Mouse (Mus musculus) olfactory bulb, adult 2 months (tissue): Measurements from ENCODE around the gene Drc7. TPM values are rescaled to one million over a fixed set of nuclear protein-coding genes. Genes with fewer than 3 reads are reported as not detected.

Experiments
- H3K27ac ChIP-seq: fragments of 200-500 bp; 2 replicates; pipeline ENCODE4 v1.5.1; 2012; ENCODE audit warnings: low read depth, low read length; ENCODE audit not compliant: insufficient read depth
- H3K4me1 ChIP-seq: fragments of 200-500 bp; 2 replicates; pipeline ENCODE4 v1.6.1; 2012; ENCODE audit warnings: low read length; ENCODE audit not compliant: control insufficient read depth, insufficient read depth
- H3K4me3 ChIP-seq: fragments of 200-500 bp; 2 replicates; pipeline ENCODE4 v1.5.1; 2012; ENCODE audit warnings: mild to moderate bottlenecking, low read depth, low read length, moderate library complexity; ENCODE audit not compliant: insufficient read depth
- CTCF ChIP-seq: fragments of 200-500 bp; IDR thresholded peaks from 2 replicates; pipeline ENCODE4 v1.5.1; 2012; ENCODE audit warnings: low read depth, mild to moderate bottlenecking, low read length, moderate library complexity; ENCODE audit not compliant: insufficient read depth
- POLR2A ChIP-seq: fragments of 200-500 bp; IDR thresholded peaks from 2 replicates; pipeline ENCODE4 v1.6.1; 2012; ENCODE audit warnings: mild to moderate bottlenecking, low read depth, low read length, moderate library complexity; ENCODE audit not compliant: insufficient read depth
- WGBS: fragments of 180-500 bp; shearing (Covaris S2); methylation state at CpG from one replicate; pipeline ENCODE4 v1.1.7; 2018; 5-methylcytosine and 5-hydroxymethylcytosine counted together
- polyA plus RNA-seq: library from polyadenylated mRNA; stranded (reverse); fragments of >200 nt; gene quantifications from 2 replicates; pipeline ENCODE4 v1.2.4, GENCODE M21; 2012; ENCODE audit warnings: low replicate concordance; ENCODE audit not compliant: missing spikeins, insufficient read depth, insufficient read length

The Drc7 gene
- polyA plus RNA-seq = not detected in 2 replicates

DNA sequence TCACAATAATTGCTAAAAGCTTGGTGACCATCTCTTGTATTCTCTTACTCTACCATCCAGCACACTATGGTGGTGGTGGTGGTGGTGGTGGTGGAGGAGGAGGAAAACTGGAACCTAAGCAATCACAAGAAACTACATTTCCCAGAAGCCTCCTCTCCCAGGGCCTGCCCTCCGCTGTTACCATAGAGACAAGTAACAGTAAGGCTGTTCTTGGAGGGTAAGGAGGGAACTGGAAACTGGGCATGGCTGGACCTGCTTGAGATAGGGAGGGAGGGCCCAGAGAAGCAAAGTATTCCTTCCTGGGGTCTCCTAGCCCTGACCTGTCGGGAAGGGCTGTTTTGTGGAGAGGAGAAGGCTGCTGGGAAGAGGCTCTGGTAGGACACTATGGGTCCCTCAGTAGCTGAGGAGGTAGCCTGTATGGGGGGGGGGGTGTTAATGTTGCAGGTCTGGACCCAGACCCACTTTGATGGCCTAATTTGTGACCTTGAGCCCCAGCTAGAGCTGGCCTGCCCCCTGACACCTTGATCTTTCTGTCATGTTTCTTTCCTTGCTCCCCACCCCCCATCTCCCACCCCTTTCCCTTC is at the start of gene Drc7:
Gene Drc7 (plus strand): TSS at position 177 of the 584 bp plus-strand sequence.
- H3K4me1 ChIP-seq = peaks cover 4% of the 10 kb centered on the region
- WGBS = 15% methylated on average over 2 of the region's 2 CpGs
- no peak within 1 kb of the TSS for H3K27ac ChIP-seq
- no peak within 1 kb of the TSS for H3K4me3 ChIP-seq
- no peak for TF ChIP-seq CTCF
- TF ChIP-seq POLR2A = no peak

- Histone ChIP-seq H3K4me1 (peaks cover 10% of the 10 kb centered on the region; the same call in 1 of the 2 replicates), H3K4me3 (no peak overlapping the region), H3K27ac (no peak overlapping the region)
- 68% methylated on average over 15 of the region's 15 CpGs for WGBS
- TF ChIP-seq POLR2A = no peak
- TF ChIP-seq CTCF = no peak
Observed at GRCm38 (mm10) chr8:95012442-95012919, 42.4 kb upstream of the Drc7 start.

DNA sequence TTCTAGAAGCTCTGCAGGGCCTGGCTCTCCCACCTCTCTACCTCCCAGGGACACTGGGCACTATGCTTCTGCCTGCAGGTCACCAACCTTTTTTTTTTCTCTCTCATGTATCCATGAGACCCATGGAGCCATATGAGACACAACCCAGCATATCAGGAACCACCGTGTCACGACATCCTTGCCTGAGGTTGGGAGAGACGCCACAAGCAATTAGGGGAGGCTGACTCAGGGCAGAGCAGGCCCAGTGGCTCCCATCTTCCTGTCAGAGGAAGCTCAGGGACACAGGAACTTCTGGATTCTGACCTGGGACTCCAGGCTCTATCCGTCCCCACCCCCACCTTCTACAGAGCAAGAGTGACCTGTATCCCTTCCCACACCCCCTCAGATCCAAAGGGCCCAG is 39.0 kb upstream of the Drc7 start:
- TF ChIP-seq CTCF = no peak
- TF ChIP-seq POLR2A = no peak
- H3K27ac ChIP-seq = no peak overlapping the region

DNA sequence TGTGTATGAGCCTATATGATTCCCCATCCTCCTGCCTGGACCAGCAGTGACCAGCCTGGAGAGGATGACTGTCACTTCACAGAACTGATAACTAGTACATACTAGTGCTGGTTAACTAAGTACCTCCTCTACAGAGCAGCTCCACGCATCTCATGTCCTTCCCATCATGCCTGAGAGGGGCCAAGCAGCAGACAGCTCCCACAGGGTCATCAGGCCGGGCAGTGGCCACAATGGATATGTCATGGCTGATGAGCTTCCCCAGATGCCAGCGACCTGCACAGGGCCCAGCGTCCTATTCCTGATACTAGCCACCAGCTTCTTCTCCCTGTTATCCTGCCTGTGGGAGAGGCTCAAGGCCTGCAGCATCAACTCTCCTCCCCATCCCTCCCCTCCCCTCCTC is 38.2 kb upstream of the Drc7 start:
- TF ChIP-seq POLR2A (no peak), CTCF (no peak)
- Histone ChIP-seq H3K27ac (no peak overlapping the region), H3K4me1 (peaks cover 10% of the 10 kb centered on the region; the same call in 1 of the 2 replicates), H3K4me3 (no peak overlapping the region)
- 69% methylated on average over 4 of the region's 4 CpGs for WGBS

More for the DNA sequence above, 39.0 kb upstream of the Drc7 start:
- Histone ChIP-seq H3K4me3 (no peak overlapping the region), H3K4me1 (peaks cover 10% of the 10 kb centered on the region; the same call in 1 of the 2 replicates)
- WGBS = 69% methylated on average over 4 of the region's 4 CpGs

DNA sequence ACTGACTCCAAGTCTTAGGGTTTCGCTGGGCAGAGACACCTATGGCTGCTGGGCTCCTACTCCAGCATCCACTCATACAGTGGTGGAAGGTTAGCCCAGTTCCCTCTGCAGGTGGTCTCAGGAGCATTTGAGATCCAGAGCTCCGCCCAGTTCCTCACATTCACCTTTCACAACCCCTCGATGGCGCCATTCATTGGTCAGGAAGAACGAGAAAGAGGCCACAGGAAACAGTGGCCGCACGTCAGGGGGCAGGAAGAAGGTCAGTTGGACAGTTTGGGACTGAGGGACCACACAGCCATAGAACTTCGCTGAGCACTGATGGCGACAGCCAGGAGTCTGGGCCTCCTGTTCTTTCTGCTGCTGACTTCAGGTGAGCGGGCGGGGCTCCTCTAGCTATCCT is 37.5 kb upstream of the Drc7 start, which contains the start of gene Adgrg3:
Gene Adgrg3 (plus strand): TSS at position 242 of the 400 bp plus-strand sequence.
- H3K27ac ChIP-seq = no peak within 1 kb of the TSS
- H3K4me3 ChIP-seq = no peak within 1 kb of the TSS
- no peak for TF ChIP-seq POLR2A
- no peak for TF ChIP-seq CTCF
- 79% methylated on average over 11 of the region's 11 CpGs for WGBS
- H3K4me1 ChIP-seq = peaks cover 5% of the 10 kb centered on the region; the same call in 1 of the 2 replicates

GRCm38 (mm10) chr8:95017969-95018635 is 36.8 kb upstream of the Drc7 start:
- H3K27ac ChIP-seq = no peak overlapping the region
- no peaks in the 10 kb centered on the region for H3K4me1 ChIP-seq
- no peak overlapping the region for H3K4me3 ChIP-seq
- 85% methylated on average over 9 of the region's 9 CpGs for WGBS
- TF ChIP-seq CTCF = no peak

DNA sequence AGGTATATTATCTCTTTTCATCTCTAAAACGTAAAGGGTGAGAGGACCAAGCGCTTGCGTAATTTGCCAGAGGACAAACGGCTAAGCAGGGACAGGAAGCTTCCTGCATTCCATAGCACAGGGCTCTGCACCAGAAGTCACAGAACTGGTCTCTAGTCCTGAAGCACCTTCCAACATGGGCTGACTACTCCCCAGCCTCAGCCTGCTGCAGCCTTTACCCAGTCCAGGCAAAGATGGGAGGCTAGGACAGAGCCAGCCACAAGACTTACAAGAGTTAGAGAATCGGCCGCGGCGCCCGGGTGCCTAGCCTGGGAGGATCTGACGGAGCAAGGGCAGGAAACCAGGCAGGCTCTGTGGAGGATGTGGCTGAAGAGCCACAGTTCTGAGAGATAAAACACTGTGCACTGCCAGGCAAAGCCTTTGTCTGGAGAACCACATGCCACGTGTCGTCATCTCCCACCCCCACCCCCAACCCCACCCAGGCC is 34.6 kb upstream of the Drc7 start:
- Histone ChIP-seq H3K4me3 (no peak overlapping the region), H3K27ac (no peak overlapping the region), H3K4me1 (no peaks in the 10 kb centered on the region)
- TF ChIP-seq CTCF (no peak), POLR2A (no peak)
- 73% methylated on average over 12 of the region's 12 CpGs for WGBS

DNA sequence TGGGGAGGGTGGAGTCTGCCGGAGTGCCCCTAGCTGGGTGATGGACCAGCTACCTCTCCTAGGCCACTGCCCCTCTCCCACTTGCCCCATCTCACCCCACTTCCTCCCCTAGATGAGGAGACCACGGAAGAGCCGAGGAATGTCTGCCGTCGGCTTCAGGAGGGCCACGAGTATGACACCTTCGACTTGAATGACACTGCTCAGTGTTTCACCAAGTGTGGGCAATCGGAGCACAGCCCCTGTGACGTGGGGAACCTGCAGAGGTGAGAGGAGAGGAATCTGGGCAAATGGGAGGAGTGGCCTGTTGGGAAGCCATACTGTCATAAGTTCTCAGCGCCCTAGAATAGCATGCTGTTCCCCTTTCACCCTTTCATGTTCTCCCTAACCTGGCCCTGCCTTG is 34.1 kb upstream of the Drc7 start:
- no peak for TF ChIP-seq CTCF
- no peak for TF ChIP-seq POLR2A
- 81% methylated on average over 10 of the region's 10 CpGs for WGBS
- Histone ChIP-seq H3K4me1 (no peaks in the 10 kb centered on the region), H3K4me3 (no peak overlapping the region), H3K27ac (no peak overlapping the region)

- Histone ChIP-seq H3K4me3 (no peak overlapping the region), H3K4me1 (no peaks in the 10 kb centered on the region), H3K27ac (no peak overlapping the region)
- no peak for TF ChIP-seq POLR2A
- TF ChIP-seq CTCF = no peak
- WGBS = 45% methylated on average over 8 of the region's 8 CpGs
Observed at GRCm38 (mm10) chr8:95023201-95023600, 31.7 kb upstream of the Drc7 start.
